Mouse (Mus musculus): ENCODE data around the gene Pola1.

DNA sequence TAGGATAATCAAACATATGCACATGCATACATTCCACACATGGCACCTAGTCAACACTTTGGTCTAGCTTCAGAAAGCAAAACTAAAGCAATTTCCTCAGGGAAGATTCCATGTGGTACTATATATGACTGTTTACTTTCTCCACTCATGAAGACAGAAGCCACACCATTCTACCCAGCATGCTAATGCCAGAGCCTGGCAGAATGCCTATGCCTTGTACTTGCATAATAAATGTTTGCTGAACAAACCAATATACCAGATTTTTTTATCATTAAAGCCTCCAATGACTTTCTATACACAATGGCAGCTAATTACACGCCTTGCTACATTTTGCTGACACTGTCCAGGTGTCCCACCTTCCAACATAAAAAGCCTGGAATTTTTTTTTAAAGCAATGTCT lies 1.7 kb downstream of the Pola1 start:
- TF ChIP-seq TCF12 (IDR thresholded peaks at IDR 0.05; ENCODE audit: insufficient read depth, poor library complexity, severe bottlenecking) (no peak), MAX (IDR thresholded peaks at IDR 0.05; ENCODE audit: low read depth) (no peak), POLR2A (IDR thresholded peaks at IDR 0.05; ENCODE audit: insufficient read length, low read depth) (no peak)

Measured in myocyte (in vitro differentiated cells).